Mouse (Mus musculus) adrenal gland, postnatal 4 days (tissue): Measurements from ENCODE around the gene Pdlim7. TPM values are rescaled to one million over a fixed set of nuclear protein-coding genes. Genes with fewer than 3 reads are reported as not detected.

ENCODE experiments used
- DNase-seq, 2 experiments: peaks; one replicate each; pipeline ENCODE4 v3.0.0; 2021 to 2022; ENCODE audit warnings: low spot score in 2 of 2, mixed read lengths in 2 of 2
- long read RNA-seq, 2 experiments: library from polyadenylated mRNA; stranded (forward); transcript quantifications; one replicate each; pipeline ENCODE4 v2.0.0; 2021
- total RNA-seq, 2 experiments: library from RNA; stranded (reverse); gene quantifications; 2 replicates each; pipeline ENCODE4 v1.2.3; 2021

Pdlim7 gene
- 10 to 100 TPM; 44.5 to 47.1 TPM for total RNA-seq
- long read RNA-seq, experiment 1, transcript Pdlim7-203 (8 exons, 1,006 nt) = minor isoform, 12 of 54 reads
- long read RNA-seq, experiment 1, transcript Pdlim7-201 (13 exons, 1,697 nt) = major isoform, 16 of 54 reads
- long read RNA-seq, experiment 1, partial matches to known transcripts = 11 of 54 reads
- long read RNA-seq, experiment 1, other reads (novel, unspliced or antisense) = 15 of 54 reads
- long read RNA-seq, experiment 2, transcript Pdlim7-203 (8 exons, 1,006 nt) = minor isoform, 12 of 70 reads
- long read RNA-seq, experiment 2, transcript Pdlim7-201 (13 exons, 1,697 nt) = major isoform, 22 of 70 reads
- long read RNA-seq, experiment 2, partial matches to known transcripts = 22 of 70 reads
- long read RNA-seq, experiment 2, other reads (novel, unspliced or antisense) = 14 of 70 reads

DNA sequence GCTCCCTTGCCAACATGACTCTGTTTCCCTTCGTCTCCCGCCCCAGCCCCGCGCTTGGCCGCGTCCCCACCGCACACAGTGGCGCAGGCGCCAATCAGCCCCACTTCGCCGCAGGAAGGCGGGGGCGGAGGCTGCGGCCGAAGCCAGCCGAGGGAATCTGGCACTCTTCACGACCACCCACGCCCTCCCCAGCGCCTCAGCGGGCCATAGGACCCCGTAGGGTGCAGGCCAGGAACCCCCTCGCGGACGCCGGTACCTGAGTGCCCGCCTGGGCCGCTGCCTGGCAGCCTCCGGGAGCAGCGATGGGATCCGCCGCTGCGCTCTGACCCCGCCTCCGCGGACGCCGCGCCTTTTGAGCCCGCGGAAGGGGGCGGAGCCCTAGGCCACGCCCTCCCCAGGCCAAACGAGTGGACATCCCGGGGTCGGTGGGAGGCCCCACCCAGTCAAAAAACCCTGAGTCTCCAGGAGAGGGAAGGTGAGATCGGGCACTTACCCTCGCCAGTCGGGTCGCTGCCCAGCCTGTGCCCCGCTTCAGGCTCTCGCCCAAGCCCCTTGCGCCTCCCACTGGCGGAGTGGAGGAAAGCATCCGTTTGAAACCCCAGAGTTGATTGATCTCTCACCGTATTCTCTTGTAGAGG, at the start of gene Pdlim7:
TSS of gene Pdlim7 (minus strand) at position 566 of the 638 bp plus-strand sequence.
- DNase-seq = peak; percentile 78 to 82

GRCm38 (mm10) chr13:55557499-55557898, 44.0 kb upstream of the Pdlim7 start:
- DNase-seq = no peak

GRCm38 (mm10) chr13:55555921-55556320, 42.4 kb upstream of the Pdlim7 start:
- no peak for DNase-seq

- no peak for DNase-seq
Observed at GRCm38 (mm10) chr13:55549061-55549460, 35.6 kb upstream of the Pdlim7 start.

GRCm38 (mm10) chr13:55548426-55548825, 35.0 kb upstream of the Pdlim7 start:
- no peak for DNase-seq

- no peak for DNase-seq
Observed at GRCm38 (mm10) chr13:55547916-55548315, 34.4 kb upstream of the Pdlim7 start.

DNA sequence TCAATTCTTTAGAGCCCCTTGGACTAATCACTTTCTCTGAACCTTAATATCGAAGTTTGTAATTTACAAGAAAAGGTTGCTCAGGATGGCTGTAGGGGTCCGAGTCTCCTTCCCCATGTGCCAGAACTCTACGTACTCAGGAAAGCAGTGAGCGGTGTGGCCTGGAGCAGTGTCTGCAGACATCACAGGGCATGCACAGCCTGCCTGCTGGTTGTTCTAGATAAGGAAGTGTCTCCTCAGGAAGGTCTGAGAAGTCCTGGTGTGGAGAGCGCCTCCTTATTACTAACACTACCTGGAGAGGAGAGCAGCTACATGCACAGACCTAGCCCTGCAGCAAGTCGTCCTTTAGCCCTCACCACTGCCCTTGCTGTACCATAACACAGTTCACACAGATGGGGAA, 31.3 kb upstream of the Pdlim7 start:
- no peak for DNase-seq

DNA sequence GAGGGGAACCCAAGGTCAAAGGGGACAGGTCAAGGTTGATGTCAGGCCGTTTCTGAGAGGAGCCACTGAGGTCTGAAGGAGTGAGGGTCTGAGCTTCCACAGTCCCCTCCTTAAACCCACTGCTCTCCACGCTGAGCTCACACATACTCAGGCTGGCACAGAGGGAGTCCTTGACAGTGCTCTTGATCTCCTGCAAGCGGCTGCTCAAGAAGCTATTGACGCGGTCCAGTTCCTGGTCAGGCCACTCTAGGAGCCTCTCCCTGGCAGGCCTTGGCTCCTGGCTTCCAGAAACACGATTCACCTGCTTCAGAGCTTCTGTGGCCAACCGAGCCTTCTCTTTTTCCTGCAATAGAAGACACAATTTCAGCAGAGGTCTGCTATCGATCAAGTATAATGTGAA, 30.0 kb upstream of the Pdlim7 start:
- DNase-seq = no peak

- DNase-seq = no peak
Observed at GRCm38 (mm10) chr13:55542891-55543290, 29.4 kb upstream of the Pdlim7 start.

GRCm38 (mm10) chr13:55540933-55541332, 27.5 kb upstream of the Pdlim7 start:
- DNase-seq = no peak

- DNase-seq = peak; percentile 99
Observed at GRCm38 (mm10) chr13:55536194-55537175, 23.0 kb upstream of the Pdlim7 start, which contains the start of gene Ddx41. Gene Ddx41 (minus strand): TSS chr13:55536658.

DNA sequence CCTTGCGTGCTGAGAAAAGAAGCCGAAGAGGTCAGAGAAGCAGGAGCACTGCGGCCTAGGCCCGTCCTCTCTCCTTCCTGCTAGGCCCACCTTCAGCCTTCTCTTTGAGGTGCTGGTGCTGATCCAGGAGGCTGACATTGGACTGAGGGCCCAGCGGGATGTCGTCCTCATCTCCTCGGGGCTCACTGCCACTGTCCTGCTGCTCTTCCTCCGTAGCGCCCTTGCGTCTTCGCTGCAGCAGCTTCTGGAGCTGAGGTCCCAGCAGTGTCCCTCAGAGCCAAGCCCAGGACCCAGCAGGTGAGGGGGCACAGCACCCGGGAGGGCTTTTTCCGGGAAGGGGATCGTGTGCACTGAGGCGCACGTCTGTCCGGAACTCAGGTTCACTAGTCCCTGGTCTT, 22.3 kb upstream of the Pdlim7 start:
- DNase-seq = no peak

GRCm38 (mm10) chr13:55535191-55535590, 21.7 kb upstream of the Pdlim7 start:
- DNase-seq = no peak

DNA sequence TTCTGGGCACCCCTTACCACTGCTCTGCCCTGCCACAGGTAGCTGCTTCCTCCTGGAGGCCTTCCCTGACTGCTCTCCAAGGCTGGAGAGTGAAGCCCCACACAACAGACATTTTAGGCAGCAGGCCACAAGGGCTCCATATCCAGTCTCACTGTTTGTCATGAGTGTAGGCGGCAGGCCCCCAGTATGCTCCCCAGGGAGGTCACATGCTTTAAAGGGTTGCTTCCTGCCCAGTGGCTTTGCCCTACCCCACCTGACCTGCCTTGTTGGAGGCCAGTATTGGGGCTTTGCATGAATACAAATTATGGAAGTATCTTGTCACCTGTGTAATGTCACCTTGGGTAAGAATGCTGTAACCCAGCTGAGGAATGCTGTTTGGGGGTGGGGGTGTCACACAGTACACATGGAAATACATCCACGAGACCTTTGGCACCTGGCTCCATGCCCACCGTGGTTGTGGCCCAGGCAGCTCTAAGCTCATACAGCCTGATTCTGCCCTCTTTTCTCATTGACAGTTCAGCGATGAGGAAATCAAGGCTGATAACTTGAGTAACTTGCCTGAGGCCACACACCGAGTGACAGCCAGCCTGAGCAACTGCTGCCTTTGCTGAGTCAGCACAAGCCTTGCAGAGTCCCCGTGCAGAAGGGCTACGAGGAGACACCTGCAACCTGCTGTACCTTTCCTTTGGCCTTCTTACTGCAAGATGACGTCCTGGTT, 15.9 kb upstream of the Pdlim7 start, which contains the start of gene Dok3:
TSS of gene Dok3 (minus strand) at position 99 of the 718 bp plus-strand sequence.
- DNase-seq = no peak

GRCm38 (mm10) chr13:55527834-55528772, 14.6 kb upstream of the Pdlim7 start:
- DNase-seq = no peak

GRCm38 (mm10) chr13:55527212-55527611, 13.7 kb upstream of the Pdlim7 start:
- no peak for DNase-seq

GRCm38 (mm10) chr13:55525733-55526553, 12.5 kb upstream of the Pdlim7 start:
- DNase-seq = no peak

DNA sequence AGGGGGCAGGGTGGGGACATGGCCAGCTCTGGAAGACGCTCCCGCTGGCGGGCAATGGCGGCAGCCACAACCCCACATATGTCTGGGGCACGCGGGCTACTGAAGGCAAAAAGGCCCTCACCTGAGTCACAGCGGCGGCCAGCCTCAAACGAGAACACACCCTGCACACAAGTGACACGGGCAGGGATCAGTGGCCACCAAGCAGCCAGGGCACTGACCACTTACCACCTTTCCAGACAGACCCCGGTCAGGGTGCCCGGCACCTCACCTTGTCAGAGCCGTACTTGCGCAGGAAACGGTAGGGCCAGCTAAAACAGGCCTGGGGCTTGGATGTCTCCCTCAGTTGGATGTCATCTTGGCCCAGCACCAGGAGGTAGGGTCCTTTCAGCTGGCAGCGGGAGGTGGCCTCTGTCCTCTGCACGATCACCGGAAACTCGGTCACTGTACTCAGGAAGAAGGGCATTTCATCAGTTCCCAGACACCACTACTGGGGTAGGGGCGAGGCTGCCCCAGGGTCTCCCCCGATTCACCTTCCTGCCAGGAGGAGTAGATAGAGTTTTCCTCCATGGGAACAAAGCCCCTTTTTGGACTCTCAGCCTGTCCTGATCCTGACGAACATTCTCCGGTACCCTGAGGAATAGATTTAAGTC, 10.6 kb upstream of the Pdlim7 start:
- DNase-seq = no peak
